Mouse (Mus musculus): ENCODE results near the gene 2200002D01Rik. TPM values are rescaled to one million over a fixed set of nuclear protein-coding genes. Genes with fewer than 3 reads are reported as not detected.

2200002D01Rik gene
- total RNA-seq, 1 experiment, result 20.0 TPM

DNA sequence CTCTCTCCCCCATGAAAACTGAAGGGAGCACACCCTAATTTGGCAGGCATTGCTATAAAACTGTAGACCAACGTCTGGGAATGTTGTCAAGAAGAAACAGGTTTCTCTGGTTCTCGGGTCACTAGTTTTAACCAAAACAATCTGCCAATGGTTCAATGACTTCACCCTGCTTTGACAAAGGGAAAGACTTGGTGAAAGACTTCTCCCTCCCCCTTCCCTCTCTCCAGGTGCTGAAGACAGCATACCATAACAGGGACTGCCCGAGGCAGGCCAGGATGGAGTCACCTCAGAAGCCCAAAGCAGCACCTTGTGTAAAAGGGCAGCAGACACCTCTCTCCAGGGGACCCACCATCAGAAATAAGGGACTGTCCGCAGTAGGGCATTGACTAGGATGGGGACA is 18.7 kb upstream of the 2200002D01Rik start:
- Histone ChIP-seq H3K27ac (ENCODE audit: insufficient read depth, low read depth, low read length, poor library complexity, severe bottlenecking) (no peak overlapping the region), H3K9ac (ENCODE audit: insufficient read depth, low read depth, low read length, poor library complexity, severe bottlenecking) (no peak overlapping the region), H3K9me3 (ENCODE audit: control insufficient read depth, insufficient read depth, low read depth, low read length) (no peaks in the 10 kb centered on the region), H3K4me3 (ENCODE audit: insufficient read depth in 1 of 2, low read depth in 1 of 2, low read length in 2 of 2, poor library complexity in 1 of 2, severe bottlenecking in 1 of 2) (no peak overlapping the region), H3K36me3 (ENCODE audit: control insufficient read depth, insufficient read depth, low read length, poor library complexity, severe bottlenecking) (peaks cover 12% of the 10 kb centered on the region; the same call in 1 of the 2 replicates), H3K4me1 (ENCODE audit: control insufficient read depth in 2 of 2, insufficient read depth in 2 of 2, low read length in 2 of 2, poor library complexity in 1 of 2) (peaks cover 0 to 10% of the 10 kb centered on the region in 2 experiments; a peak in 1 of 4 replicates)
- in situ Hi-C loops (cut with MboI; ENCODE audit: low sequenced_read_pairs in 2 of 2, unreplicated experiment in 2 of 2), result no loop called here
- no peak for DNase-seq (ENCODE audit: low read depth, low spot score)
- TF ChIP-seq ZNF384 (IDR thresholded peaks at IDR 0.05; ENCODE audit: low read depth, low read length) (no peak), MAFK (IDR thresholded peaks at IDR 0.05; ENCODE audit: insufficient read depth, low read depth, low read length) (no peak), CHD2 (IDR thresholded peaks at IDR 0.05; ENCODE audit: low read depth, low read length) (0 out of 2 replicates have a peak, but pooled peaks have one; percentile 18)

GRCm38 (mm10) chr7:29265636-29266035 is 17.4 kb upstream of the 2200002D01Rik start:
- Histone ChIP-seq H3K4me1 (ENCODE audit: control insufficient read depth in 2 of 2, insufficient read depth in 2 of 2, low read length in 2 of 2, poor library complexity in 1 of 2) (peaks cover 0 to 8% of the 10 kb centered on the region in 2 experiments; a peak in 1 of 4 replicates), H3K27ac (ENCODE audit: insufficient read depth, low read depth, low read length, poor library complexity, severe bottlenecking) (no peak overlapping the region), H3K9me3 (ENCODE audit: control insufficient read depth, insufficient read depth, low read depth, low read length) (no peaks in the 10 kb centered on the region), H3K36me3 (ENCODE audit: control insufficient read depth, insufficient read depth, low read length, poor library complexity, severe bottlenecking) (peaks cover 12% of the 10 kb centered on the region; the same call in 1 of the 2 replicates), H3K9ac (ENCODE audit: insufficient read depth, low read depth, low read length, poor library complexity, severe bottlenecking) (no peak overlapping the region), H3K4me3 (ENCODE audit: insufficient read depth in 1 of 2, low read depth in 1 of 2, low read length in 2 of 2, poor library complexity in 1 of 2, severe bottlenecking in 1 of 2) (no peak overlapping the region)
- TF ChIP-seq CHD2 (IDR thresholded peaks at IDR 0.05; ENCODE audit: low read depth, low read length) (no peak), HCFC1 (IDR thresholded peaks at IDR 0.05; ENCODE audit: borderline replicate concordance, insufficient read depth, low read length) (no peak), MAFK (IDR thresholded peaks at IDR 0.05; ENCODE audit: insufficient read depth, low read depth, low read length) (no peak), ZC3H11A (IDR thresholded peaks at IDR 0.05; ENCODE audit: borderline replicate concordance, low read depth, low read length) (no peak), ZNF384 (IDR thresholded peaks at IDR 0.05; ENCODE audit: low read depth, low read length) (no peak)
- DNase-seq (ENCODE audit: low read depth, low spot score), result no peak
- in situ Hi-C loops (cut with MboI; ENCODE audit: low sequenced_read_pairs in 2 of 2, unreplicated experiment in 2 of 2), result no loop called here

DNA sequence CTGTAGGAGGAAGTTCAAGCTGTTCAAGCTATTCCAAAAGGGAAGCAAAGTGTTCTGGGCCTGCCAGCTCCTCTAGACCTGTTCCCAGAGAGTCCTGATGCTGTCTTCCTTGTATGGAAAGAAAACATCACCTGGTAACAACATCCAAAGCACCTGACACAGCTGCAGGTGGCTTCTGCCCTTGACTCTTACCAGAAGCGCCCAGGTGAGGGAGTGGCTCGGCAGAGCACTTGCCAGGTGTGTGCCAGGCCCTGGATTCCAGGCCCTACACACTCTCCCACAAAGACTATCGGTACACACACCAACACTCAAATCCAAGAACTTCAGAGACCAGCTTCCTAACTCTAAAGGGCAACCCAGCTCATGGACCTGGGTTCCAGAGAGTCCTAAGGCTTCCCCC is 15.6 kb upstream of the 2200002D01Rik start:
- H3K36me3 ChIP-seq (ENCODE audit: control insufficient read depth, insufficient read depth, low read length, poor library complexity, severe bottlenecking), result peaks cover 23% of the 10 kb centered on the region
- in situ Hi-C loops (cut with MboI; ENCODE audit: low sequenced_read_pairs in 2 of 2, unreplicated experiment in 2 of 2), result no loop called here
- no peak for TF ChIP-seq CHD2 (IDR thresholded peaks at IDR 0.05; ENCODE audit: low read depth, low read length)
- DNase-seq (ENCODE audit: low read depth, low spot score), result no peak
- H3K4me3 ChIP-seq (ENCODE audit: insufficient read depth in 1 of 2, low read depth in 1 of 2, low read length in 2 of 2, poor library complexity in 1 of 2, severe bottlenecking in 1 of 2), result no peak overlapping the region
- no peak overlapping the region; the same call in 1 of the 2 replicates for H3K27ac ChIP-seq (ENCODE audit: insufficient read depth, low read depth, low read length, poor library complexity, severe bottlenecking)
- peaks cover 0 to 12% of the 10 kb centered on the region in 2 experiments; a peak in 2 of 4 replicates for H3K4me1 ChIP-seq (ENCODE audit: control insufficient read depth in 2 of 2, insufficient read depth in 2 of 2, low read length in 2 of 2, poor library complexity in 1 of 2)
- no peak overlapping the region for H3K9ac ChIP-seq (ENCODE audit: insufficient read depth, low read depth, low read length, poor library complexity, severe bottlenecking)
- H3K9me3 ChIP-seq (ENCODE audit: control insufficient read depth, insufficient read depth, low read depth, low read length), result no peaks in the 10 kb centered on the region

- TF ChIP-seq ZNF384 (IDR thresholded peaks at IDR 0.05; ENCODE audit: low read depth, low read length), result no peak
- no peak for TF ChIP-seq HCFC1 (IDR thresholded peaks at IDR 0.05; ENCODE audit: borderline replicate concordance, insufficient read depth, low read length)
- no peak for TF ChIP-seq CHD2 (IDR thresholded peaks at IDR 0.05; ENCODE audit: low read depth, low read length)
- no peak for TF ChIP-seq ZC3H11A (IDR thresholded peaks at IDR 0.05; ENCODE audit: borderline replicate concordance, low read depth, low read length)
- TF ChIP-seq MAFK (IDR thresholded peaks at IDR 0.05; ENCODE audit: insufficient read depth, low read depth, low read length), result no peak
- Histone ChIP-seq H3K4me1 (ENCODE audit: control insufficient read depth in 2 of 2, insufficient read depth in 2 of 2, low read length in 2 of 2, poor library complexity in 1 of 2) (peaks cover 0 to 11% of the 10 kb centered on the region in 2 experiments; a peak in 2 of 4 replicates), H3K27ac (ENCODE audit: insufficient read depth, low read depth, low read length, poor library complexity, severe bottlenecking) (no peak overlapping the region), H3K9me3 (ENCODE audit: control insufficient read depth, insufficient read depth, low read depth, low read length) (no peaks in the 10 kb centered on the region), H3K36me3 (ENCODE audit: control insufficient read depth, insufficient read depth, low read length, poor library complexity, severe bottlenecking) (peaks cover 39% of the 10 kb centered on the region), H3K9ac (ENCODE audit: insufficient read depth, low read depth, low read length, poor library complexity, severe bottlenecking) (no peak overlapping the region), H3K4me3 (ENCODE audit: insufficient read depth in 1 of 2, low read depth in 1 of 2, low read length in 2 of 2, poor library complexity in 1 of 2, severe bottlenecking in 1 of 2) (no peak overlapping the region)
- in situ Hi-C loops (cut with MboI; ENCODE audit: low sequenced_read_pairs in 2 of 2, unreplicated experiment in 2 of 2), result no loop called here
- no peak for DNase-seq (ENCODE audit: low read depth, low spot score)
Measured at GRCm38 (mm10) chr7:29262151-29262550, 13.9 kb upstream of the 2200002D01Rik start.
